Mouse (Mus musculus) CH12.LX (cell line): ENCODE measurements around the gene Rpl9-ps6. TPM values are rescaled to one million over a fixed set of nuclear protein-coding genes. Genes with fewer than 3 reads are reported as not detected.

Source experiments
- DNase-seq: peaks from one replicate; pipeline ENCODE4 v3.0.0-alpha.2; 2013; ENCODE audit errors: extremely low read depth
- H3K27ac ChIP-seq: 2 replicates; pipeline ENCODE4 v1.5.1; 2012; ENCODE audit warnings: low read depth, mild to moderate bottlenecking, control low read depth, moderate library complexity; ENCODE audit not compliant: insufficient read depth
- H3K27me3 ChIP-seq: replicated peaks from 2 replicates; pipeline ENCODE3; 2012; ENCODE audit warnings: inconsistent platforms
- H3K36me3 ChIP-seq, 2 experiments: replicated peaks in 1 of 2; 2 replicates each; pipeline versions ENCODE3 to v1.6.1; 2012; ENCODE audit warnings: inconsistent platforms in 1 of 2, low read length in 1 of 2, mild to moderate bottlenecking in 1 of 2, mixed read lengths in 1 of 2, moderate library complexity in 1 of 2; ENCODE audit not compliant: control insufficient read depth in 1 of 2, insufficient read depth in 1 of 2
- H3K4me1 ChIP-seq, 2 experiments: 2 replicates each; pipeline ENCODE4 v1.6.1; 2012; ENCODE audit warnings: inconsistent platforms in 1 of 2, moderate library complexity in 1 of 2; ENCODE audit not compliant: insufficient read depth in 2 of 2, control insufficient read depth in 1 of 2
- H3K4me2 ChIP-seq: 2 replicates; pipeline ENCODE4 v1.6.1; 2012; ENCODE audit warnings: low read depth, mild to moderate bottlenecking, control low read depth; ENCODE audit not compliant: poor library complexity, insufficient read depth, severe bottlenecking
- H3K4me3 ChIP-seq, 3 experiments: fragments of 150-350 bp in 1 of 3; sonication (generic) in 1 of 3; replicated peaks in 1 of 3; 2 replicates each; pipeline versions ENCODE3 to v1.5.1; 2011 to 2012; ENCODE audit warnings: low read depth in 2 of 3, low read length in 2 of 3, mild to moderate bottlenecking in 2 of 3, moderate library complexity in 2 of 3, control low read depth in 1 of 3, improper control_type of control experiment in 1 of 3, inconsistent platforms in 1 of 3, mixed read lengths in 1 of 3; ENCODE audit not compliant: poor library complexity in 1 of 3
- H3K79me2 ChIP-seq: replicated peaks from 2 replicates; pipeline ENCODE4 v1.6.1; 2012; ENCODE audit warnings: mild to moderate bottlenecking, moderate library complexity; ENCODE audit not compliant: control insufficient read depth, poor library complexity, insufficient read depth, severe bottlenecking; ENCODE audit errors: extremely low read depth
- H3K9ac ChIP-seq: 2 replicates; pipeline ENCODE4 v1.6.1; 2012; ENCODE audit warnings: low read depth, mild to moderate bottlenecking, control low read depth, moderate library complexity; ENCODE audit not compliant: insufficient read depth
- H3K9me3 ChIP-seq: replicated peaks from 2 replicates; pipeline ENCODE3; 2012; ENCODE audit warnings: low read length, inconsistent platforms, mixed read lengths
- BHLHE40 ChIP-seq: IDR thresholded peaks from 2 replicates; pipeline ENCODE4 v1.6.1; 2011; ENCODE audit warnings: mild to moderate bottlenecking, low read depth, low read length, improper control_type of control experiment
- CTCF ChIP-seq, 2 experiments: IDR thresholded peaks in 1 of 2; conservative IDR thresholded peaks in 1 of 2; 2 replicates each; pipeline ENCODE4 v1.5.1; 2011 to 2012; ENCODE audit warnings: low read depth in 2 of 2, low read length in 2 of 2, improper control_type of control experiment in 1 of 2, inconsistent platforms in 1 of 2, mild to moderate bottlenecking in 1 of 2, moderate library complexity in 1 of 2
- ELF1 ChIP-seq: IDR thresholded peaks from 2 replicates; pipeline ENCODE4 v1.6.1; 2014; ENCODE audit warnings: low read depth, mild to moderate bottlenecking, inconsistent platforms, low read length, improper control_type of control experiment
- EP300 ChIP-seq: IDR thresholded peaks from 2 replicates; pipeline ENCODE4 v1.6.1; 2011; ENCODE audit warnings: low read length, improper control_type of control experiment
- ETS1 ChIP-seq: conservative IDR thresholded peaks from 2 replicates; pipeline ENCODE4 v1.6.1; 2012; ENCODE audit warnings: low read depth, mild to moderate bottlenecking, inconsistent platforms, low read length, improper control_type of control experiment, moderate library complexity
- GABPA ChIP-seq: IDR thresholded peaks from 2 replicates; pipeline ENCODE4 v1.6.1; 2012; ENCODE audit warnings: low read depth, low read length, improper control_type of control experiment, inconsistent platforms; ENCODE audit not compliant: insufficient replicate concordance
- IRF4 ChIP-seq: IDR thresholded peaks from 2 replicates; pipeline ENCODE4 v1.6.1; 2014; ENCODE audit warnings: low read depth, mild to moderate bottlenecking, inconsistent platforms, low read length, improper control_type of control experiment
- JUN ChIP-seq: IDR thresholded peaks from 2 replicates; pipeline ENCODE4 v1.6.1; 2011; ENCODE audit warnings: low read depth, mild to moderate bottlenecking, low read length, improper control_type of control experiment, moderate library complexity; ENCODE audit not compliant: insufficient read depth
- JUND ChIP-seq: conservative IDR thresholded peaks from 2 replicates; pipeline ENCODE4 v1.6.1; 2011; ENCODE audit warnings: low read depth, low read length, improper control_type of control experiment
- KAT2A ChIP-seq: IDR thresholded peaks from 2 replicates; pipeline ENCODE4 v1.6.1; 2012; ENCODE audit warnings: low read length, improper control_type of control experiment, inconsistent platforms; ENCODE audit not compliant: insufficient replicate concordance
- MAFK ChIP-seq: IDR thresholded peaks from 2 replicates; pipeline ENCODE4 v1.6.1; 2011; ENCODE audit warnings: low read length, improper control_type of control experiment; ENCODE audit not compliant: insufficient replicate concordance
- MAX ChIP-seq: IDR thresholded peaks from 2 replicates; pipeline ENCODE4 v1.6.1; 2011; ENCODE audit warnings: low read length, improper control_type of control experiment
- MAZ ChIP-seq: IDR thresholded peaks from 2 replicates; pipeline ENCODE4 v1.6.1; 2012; ENCODE audit warnings: low read depth, mild to moderate bottlenecking, inconsistent platforms, low read length, improper control_type of control experiment, moderate library complexity
- MXI1 ChIP-seq: IDR thresholded peaks from 2 replicates; pipeline ENCODE4 v1.6.1; 2011; ENCODE audit warnings: mild to moderate bottlenecking, low read depth, low read length, improper control_type of control experiment
- MYC ChIP-seq: IDR thresholded peaks from 2 replicates; pipeline ENCODE4 v1.6.1; 2011; ENCODE audit warnings: low read depth, mild to moderate bottlenecking, improper control_type of control experiment, low read length
- NELFE ChIP-seq: IDR thresholded peaks from 2 replicates; pipeline ENCODE4 v1.6.1; 2011; ENCODE audit warnings: low read depth, low read length, improper control_type of control experiment
- NRF1 ChIP-seq: IDR thresholded peaks from 2 replicates; pipeline ENCODE4 v1.6.1; 2014; ENCODE audit warnings: low read depth, mild to moderate bottlenecking, inconsistent platforms, low read length, improper control_type of control experiment, moderate library complexity
- PAX5 ChIP-seq: IDR thresholded peaks from 2 replicates; pipeline ENCODE4 v1.6.1; 2012; ENCODE audit warnings: low read length, inconsistent platforms, mixed read lengths
- POLR2A ChIP-seq: IDR thresholded peaks from 2 replicates; pipeline ENCODE4 v1.6.1; 2011; ENCODE audit warnings: low read depth, mild to moderate bottlenecking, improper control_type of control experiment, low read length
- RCOR1 ChIP-seq: conservative IDR thresholded peaks from 2 replicates; pipeline ENCODE4 v1.6.1; 2012; ENCODE audit warnings: low read depth, mild to moderate bottlenecking, inconsistent platforms, low read length, improper control_type of control experiment
- SIN3A ChIP-seq: IDR thresholded peaks from 2 replicates; pipeline ENCODE4 v1.6.1; 2012; ENCODE audit warnings: low read length, improper control_type of control experiment, inconsistent platforms
- SMC3 ChIP-seq: IDR thresholded peaks from 2 replicates; pipeline ENCODE4 v1.6.1; 2011; ENCODE audit warnings: low read depth, low read length, improper control_type of control experiment
- USF1 ChIP-seq: IDR thresholded peaks from 2 replicates; pipeline ENCODE4 v1.6.1; 2014; ENCODE audit warnings: low read depth, mild to moderate bottlenecking, inconsistent platforms, low read length, improper control_type of control experiment
- USF2 ChIP-seq: conservative IDR thresholded peaks from 2 replicates; pipeline ENCODE4 v1.6.1; 2011; ENCODE audit warnings: low read depth, low read length, improper control_type of control experiment
- ZKSCAN1 ChIP-seq: IDR thresholded peaks from 2 replicates; pipeline ENCODE4 v1.6.1; 2012; ENCODE audit warnings: low read depth, inconsistent platforms, low read length, improper control_type of control experiment, borderline replicate concordance
- ZNF384 ChIP-seq: IDR thresholded peaks from 2 replicates; pipeline ENCODE4 v1.6.1; 2012; ENCODE audit warnings: low read depth, low read length, improper control_type of control experiment, inconsistent platforms
- dilution Hi-C: fragments of 300-500 bp; cut with MboI; formaldehyde crosslinking; loops from 2 replicates; pipeline ENCODE4 v1.14.3; 2020; ENCODE audit warnings: low sequenced_read_pairs; ENCODE audit not compliant: extremely low pct_unique_long_range_greater_than_20kb, extremely low pct_ligation_motif_present
- in situ Hi-C: fragments of 300-500 bp; cut with MboI; formaldehyde crosslinking; loops from 3 replicates; pipeline ENCODE4 v1.14.3; 2019; ENCODE audit warnings: low sequenced_read_pairs, low pct_ligation_motif_present, low pct_unique_long_range_greater_than_20kb, mixed read lengths
- polyA plus RNA-seq: library from polyadenylated mRNA; unstranded; fragments of >175 nt; gene quantifications from 2 replicates; pipeline ENCODE4 v1.2.1, GENCODE M21; 2012; ENCODE audit warnings: low read depth; ENCODE audit not compliant: insufficient read length
- total RNA-seq, 2 experiments: library from RNA; depleted of rRNA; stranded (reverse); fragments of 300-350 nt in 1 of 2; fragments of >200 nt in 1 of 2; gene quantifications; 2 replicates each; pipeline ENCODE4 v1.2.3; 2012 to 2014

The Rpl9-ps6 gene
- total and polyA plus RNA-seq, 3 experiments = 145 to 843 (median 149) TPM

- Histone ChIP-seq H3K36me3 (peaks cover 35 to 83% of the 10 kb centered on the region in 2 experiments), H3K4me1 (peaks cover 0 to 21% of the 10 kb centered on the region in 2 experiments; a peak in 1 of 4 replicates), H3K4me3 (no peak overlapping the region), H3K4me2 (no peak overlapping the region)
- DNase-seq = no peak
- TF ChIP-seq KAT2A (no peak), MAFK (no peak), NELFE (no peak), USF2 (no peak), SIN3A (no peak), ETS1 (no peak), ZKSCAN1 (no peak), BHLHE40 (no peak), JUND (no peak), MXI1 (no peak), MAX (no peak), PAX5 (no peak), POLR2A (no peak), NRF1 (no peak), USF1 (no peak), SMC3 (no peak), MAZ (no peak), JUN (no peak)
- TF ChIP-seq, all 38 proteins: peak for 0
- Histone ChIP-seq H3K9me3 (peaks cover 3% of the 10 kb centered on the region), H3K9ac (no peak overlapping the region), H3K27me3 (no peaks in the 10 kb centered on the region), H3K27ac (no peak overlapping the region), H3K79me2 (peaks cover 7% of the 10 kb centered on the region)
- dilution Hi-C loops (no loop called here), in situ Hi-C loops (loop anchor here (10.0 kb wide), 1 partner anchor 178 kb away; no protein-coding TSS in a partner anchor)
Observed at GRCm38 (mm10) chr19:32506514-32506913, 40.1 kb upstream of the Rpl9-ps6 start.

GRCm38 (mm10) chr19:32506081-32506480, 39.7 kb upstream of the Rpl9-ps6 start:
- in situ Hi-C loops = loop anchor here (10.0 kb wide), 1 partner anchor 179 kb away; no protein-coding TSS in a partner anchor
- no peak overlapping the region for H3K9ac ChIP-seq

More at GRCm38 (mm10) chr19:32506081-32506480, 39.7 kb upstream of the Rpl9-ps6 start:
- Histone ChIP-seq H3K9me3 (peaks cover 3% of the 10 kb centered on the region), H3K27me3 (no peaks in the 10 kb centered on the region), H3K4me3 (no peak overlapping the region), H3K4me2 (no peak overlapping the region), H3K36me3 (peaks cover 37 to 84% of the 10 kb centered on the region in 2 experiments), H3K4me1 (peaks cover 0 to 21% of the 10 kb centered on the region in 2 experiments; a peak in 1 of 4 replicates), H3K27ac (no peak overlapping the region), H3K79me2 (peaks cover 7% of the 10 kb centered on the region)
- TF ChIP-seq MAZ (no peak), JUN (no peak), MAX (no peak), PAX5 (no peak), MYC (no peak), CTCF (conservative IDR thresholded peaks at IDR 0.05 in 1 of 2, IDR thresholded peaks at IDR 0.05 in 1 of 2; ENCODE audit: low read depth in 2 of 2, low read length in 2 of 2) (no peak), USF1 (no peak), RCOR1 (no peak), NELFE (no peak), ELF1 (no peak), ZNF384 (no peak), GABPA (no peak), EP300 (no peak), USF2 (no peak), SIN3A (no peak), POLR2A (no peak), IRF4 (no peak)
- dilution Hi-C loops = no loop called here
- no peak for DNase-seq
